Mouse (Mus musculus): ENCODE results near the gene Gm4027.
"Not testable (repeated sequence)": the region's sequence is repeated elsewhere in the genome, so short reads cannot be mapped to it uniquely, and the experiment has no call there.

DNA sequence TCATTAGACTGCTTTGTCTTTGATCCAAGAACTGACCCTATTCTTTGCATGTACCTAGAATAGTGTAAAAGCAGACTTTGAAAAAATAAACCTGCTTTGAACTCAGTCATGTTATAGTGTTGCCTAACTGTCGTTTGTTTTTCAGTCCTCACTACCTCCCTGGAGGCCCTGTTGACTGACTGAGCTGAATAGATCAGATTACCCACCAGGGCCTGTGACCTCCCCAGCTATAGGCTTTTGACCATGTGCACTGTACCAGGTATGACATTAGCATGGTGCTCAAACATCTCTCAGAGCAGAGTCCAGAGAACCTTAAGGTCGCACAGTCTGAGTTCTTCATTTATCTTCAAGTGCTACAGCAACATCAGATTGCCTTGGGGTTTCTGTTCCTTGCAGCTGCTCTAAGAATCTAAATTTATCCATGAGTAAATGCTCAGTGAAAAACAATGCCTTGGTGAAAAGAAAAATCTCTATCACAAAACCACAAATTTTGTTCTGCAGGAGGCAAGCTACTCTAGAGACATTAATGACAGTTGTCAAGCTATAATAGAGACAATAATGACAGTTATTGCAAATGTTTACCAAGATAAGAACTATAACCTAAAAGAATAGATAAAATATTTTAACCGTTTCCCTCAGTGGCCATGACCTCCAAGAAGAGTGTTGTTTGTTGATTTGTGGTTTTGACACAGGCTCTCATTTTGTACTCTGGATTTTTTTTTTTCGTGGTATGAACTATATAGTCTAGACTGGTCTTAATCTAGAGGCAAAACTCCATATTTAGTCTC, 34.4 kb downstream of the Gm4027 start:
- TF ChIP-seq CTCF (IDR thresholded peaks at IDR 0.05; ENCODE audit: control insufficient read depth, insufficient read depth, low read length); POLR2A (IDR thresholded peaks at IDR 0.05; ENCODE audit: borderline replicate concordance, control insufficient read depth, low read depth, low read length): not testable (repeated sequence)

Data from bone marrow, adult 2 months (tissue).